Mouse (Mus musculus): ENCODE results near the gene Stk16. TPM values are rescaled to one million over a fixed set of nuclear protein-coding genes. Genes with fewer than 3 reads are reported as not detected.

Stk16 gene
- total and polyA plus RNA-seq, 3 experiments = 48.6 to 67.3 (median 60.6) TPM

DNA sequence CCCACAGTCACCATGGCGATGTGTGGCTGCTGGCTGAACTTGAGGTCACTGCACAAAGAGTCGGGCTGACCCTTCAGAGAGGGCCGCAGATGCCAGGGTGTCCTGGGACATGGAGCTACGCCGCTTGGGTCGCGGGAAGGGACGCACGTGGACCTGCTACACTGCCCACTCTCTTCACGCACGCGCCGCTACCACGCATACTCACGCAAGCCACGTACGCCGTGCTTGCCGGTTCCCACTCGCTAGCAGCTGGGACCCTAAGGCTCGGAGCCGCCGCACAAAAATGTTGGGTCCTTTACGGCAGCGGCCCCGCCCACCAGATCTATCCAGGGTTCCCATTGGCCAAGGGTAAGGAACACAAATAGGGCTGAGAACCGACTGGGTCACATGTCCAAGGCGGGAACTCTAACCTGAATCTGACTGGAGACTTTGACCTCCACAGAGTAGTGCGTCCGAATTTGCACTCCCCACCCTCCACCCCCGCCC is 30.5 kb upstream of the Stk16 start, which contains the start of gene Abcb6:
Gene Abcb6, minus strand, starts transcription at position 288 of the 486 bp plus-strand sequence.
- in situ Hi-C loops (cut with MboI; ENCODE audit: low pct_ligation_motif_present, low pct_unique_long_range_greater_than_20kb, low sequenced_read_pairs) = no loop called here
- no peaks in the 10 kb centered on the region for H3K27me3 ChIP-seq (replicated peaks)
- H3K79me2 ChIP-seq (replicated peaks; ENCODE audit: control insufficient read depth, extremely low read depth, insufficient read depth, poor library complexity, severe bottlenecking) = no peaks in the 10 kb centered on the region
- peak within 1 kb of the TSS; percentile 63 to 80 (median 76) for H3K4me3 ChIP-seq (replicated peaks in 1 of 3; ENCODE audit: low read depth in 2 of 3, low read length in 2 of 3, poor library complexity in 1 of 3)
- peaks cover 0 to 20% of the 10 kb centered on the region in 2 experiments; a peak in 3 of 4 replicates for H3K4me1 ChIP-seq (ENCODE audit: control insufficient read depth in 1 of 2, insufficient read depth in 2 of 2)
- H3K36me3 ChIP-seq (replicated peaks in 1 of 2; ENCODE audit: control insufficient read depth in 1 of 2, insufficient read depth in 1 of 2, low read length in 1 of 2) = peaks cover 44 to 73% of the 10 kb centered on the region in 2 experiments
- dilution Hi-C loops (cut with MboI; ENCODE audit: extremely low pct_ligation_motif_present, extremely low pct_unique_long_range_greater_than_20kb, low sequenced_read_pairs) = no loop called here
- peak within 1 kb of the TSS; percentile 63 for H3K4me2 ChIP-seq (ENCODE audit: insufficient read depth, low read depth, poor library complexity, severe bottlenecking)
- TF ChIP-seq RAD21 (IDR thresholded peaks at IDR 0.05; ENCODE audit: low read depth, low read length) (no peak), BHLHE40 (IDR thresholded peaks at IDR 0.05; ENCODE audit: low read depth, low read length) (no peak), MAFK (IDR thresholded peaks at IDR 0.05; ENCODE audit: insufficient replicate concordance, low read length) (no peak), TCF12 (IDR thresholded peaks at IDR 0.05; ENCODE audit: low read depth, low read length) (0 out of 2 replicates have a peak, but pooled peaks have one; percentile 43), UBTF (IDR thresholded peaks at IDR 0.05; ENCODE audit: low read depth, low read length) (no peak), CHD2 (IDR thresholded peaks at IDR 0.05; ENCODE audit: low read length) (no peak), ZKSCAN1 (IDR thresholded peaks at IDR 0.05; ENCODE audit: borderline replicate concordance, low read depth, low read length) (no peak), KAT2A (IDR thresholded peaks at IDR 0.05; ENCODE audit: insufficient replicate concordance, low read length) (no peak), POLR2A (IDR thresholded peaks at IDR 0.05; ENCODE audit: low read depth, low read length) (peak; percentile 77), JUND (conservative IDR thresholded peaks at IDR 0.05; ENCODE audit: low read depth, low read length) (no peak), SIN3A (IDR thresholded peaks at IDR 0.05; ENCODE audit: low read length) (no peak), SMC3 (IDR thresholded peaks at IDR 0.05; ENCODE audit: low read depth, low read length) (no peak), NELFE (IDR thresholded peaks at IDR 0.05; ENCODE audit: low read depth, low read length) (peak; percentile 51; the same call in 1 of the 2 replicates), CHD1 (IDR thresholded peaks at IDR 0.05; ENCODE audit: low read depth, low read length) (no peak), HCFC1 (IDR thresholded peaks at IDR 0.05; ENCODE audit: low read depth, low read length) (peak; percentile 58), EP300 (IDR thresholded peaks at IDR 0.05; ENCODE audit: low read length) (no peak), GABPA (IDR thresholded peaks at IDR 0.05; ENCODE audit: insufficient replicate concordance, low read depth, low read length) (no peak), MXI1 (IDR thresholded peaks at IDR 0.05; ENCODE audit: low read depth, low read length) (peak; percentile 82; the same call in 1 of the 2 replicates), ELF1 (IDR thresholded peaks at IDR 0.05; ENCODE audit: low read depth, low read length) (peak; percentile 58; the same call in 1 of the 2 replicates), MAX (IDR thresholded peaks at IDR 0.05; ENCODE audit: low read length) (peak; percentile 82), ZC3H11A (IDR thresholded peaks at IDR 0.05; ENCODE audit: low read depth, low read length) (no peak), NRF1 (IDR thresholded peaks at IDR 0.05; ENCODE audit: low read depth, low read length) (peak; percentile 70), USF2 (conservative IDR thresholded peaks at IDR 0.05; ENCODE audit: low read depth, low read length) (peak; percentile 84), ZNF384 (IDR thresholded peaks at IDR 0.05; ENCODE audit: low read depth, low read length) (no peak), USF1 (IDR thresholded peaks at IDR 0.05; ENCODE audit: low read depth, low read length) (peak; percentile 89), PAX5 (IDR thresholded peaks at IDR 0.05; ENCODE audit: low read length) (no peak), E2F4 (IDR thresholded peaks at IDR 0.05; ENCODE audit: insufficient replicate concordance, low read depth, low read length) (peak; percentile 93; the same call in 1 of the 2 replicates), TBP (conservative IDR thresholded peaks at IDR 0.05; ENCODE audit: low read depth, low read length) (no peak)
- H3K9me3 ChIP-seq (replicated peaks; ENCODE audit: low read length) = peaks cover 3% of the 10 kb centered on the region
- H3K9ac ChIP-seq (ENCODE audit: insufficient read depth, low read depth) = peak within 1 kb of the TSS; percentile 59; the same call in 1 of the 2 replicates
- H3K27ac ChIP-seq (ENCODE audit: insufficient read depth, low read depth) = no peak within 1 kb of the TSS
- peak; percentile 94 for DNase-seq (ENCODE audit: extremely low read depth)
